Mouse (Mus musculus) C2C12 (cell line): ENCODE measurements around the gene Ccl24.

Experiments used
- CTCF ChIP-seq: IDR thresholded peaks from one replicate; pipeline ENCODE4 v1.5.1; 2011; ENCODE audit not compliant: control insufficient read depth, insufficient read depth, insufficient read length
- FOSL1 ChIP-seq: IDR thresholded peaks from one replicate; pipeline ENCODE4 v1.8.0; 2011; ENCODE audit warnings: mild to moderate bottlenecking, low read length; ENCODE audit not compliant: poor library complexity, insufficient read depth, severe bottlenecking
- MAX ChIP-seq: IDR thresholded peaks from one replicate; pipeline ENCODE4 v1.6.1; 2011; ENCODE audit warnings: mild to moderate bottlenecking, control low read depth

GRCm38 (mm10) chr5:135537326-135537725 is 35.5 kb downstream of the Ccl24 start:
- no peak for TF ChIP-seq MAX
- no peak for TF ChIP-seq FOSL1
- no peak for TF ChIP-seq CTCF
